Mouse (Mus musculus) thymus, adult 2 months (tissue): ENCODE results near the gene Selenoo.

Experiments
- CTCF ChIP-seq: fragments of 200-500 bp; IDR thresholded peaks from 2 replicates; pipeline ENCODE4 v1.5.1; 2012; ENCODE audit warnings: mild to moderate bottlenecking, control low read depth, low read length, moderate library complexity, borderline replicate concordance; ENCODE audit not compliant: control insufficient read depth, poor library complexity, insufficient read depth; ENCODE audit errors: extremely low read depth
- POLR2A ChIP-seq: fragments of 200-500 bp; IDR thresholded peaks from 2 replicates; pipeline ENCODE4 v1.6.1; 2012; ENCODE audit warnings: mild to moderate bottlenecking, low read length, control low read depth, moderate library complexity; ENCODE audit not compliant: control insufficient read depth, poor library complexity, insufficient read depth; ENCODE audit errors: extremely low read depth

DNA sequence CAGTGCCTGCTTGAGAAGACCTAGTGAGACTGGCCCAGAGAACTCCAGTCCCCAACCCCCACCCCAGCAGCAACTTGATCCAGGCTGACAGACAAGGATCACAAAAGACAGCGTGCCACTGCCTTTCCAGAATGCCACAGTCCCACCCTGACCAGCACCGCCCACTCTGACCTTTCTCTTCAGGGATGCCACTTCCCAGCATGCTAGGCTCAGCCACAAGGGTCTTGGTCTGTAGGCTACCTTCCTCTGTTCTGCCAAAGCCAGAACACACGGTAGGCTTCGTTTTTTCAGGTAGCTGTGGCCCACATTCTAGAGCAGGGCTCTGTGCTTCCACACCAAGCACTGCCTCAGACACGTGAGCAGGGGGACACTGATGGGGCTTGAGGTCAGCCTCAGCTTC, 13.8 kb downstream of the Selenoo start:
- TF ChIP-seq CTCF (no peak), POLR2A (no peak)
